Mouse (Mus musculus): ENCODE results near the gene Sox8.
A peak's percentile ranks its signal among the peaks of the same experiment; 100 is the strongest.

Sox8 gene

GRCm38 (mm10) chr17:25570648-25571452 is at the start of gene Sox8:
Gene Sox8, minus strand, starts transcription at chr17:25570686.
- DNase-seq, result peak; percentile 83

- DNase-seq, result no peak
These were observed 48.1 kb upstream of the Sox8 start for GRCm38 (mm10) chr17:25618508-25619056.

- DNase-seq, result no peak
These were observed 44.4 kb upstream of the Sox8 start for GRCm38 (mm10) chr17:25614723-25615510.

- no peak for DNase-seq
These were observed 42.8 kb upstream of the Sox8 start for GRCm38 (mm10) chr17:25613323-25613722.

GRCm38 (mm10) chr17:25612537-25612936 is 42.1 kb upstream of the Sox8 start:
- DNase-seq, result no peak

- no peak for DNase-seq
These were observed 39.7 kb upstream of the Sox8 start for GRCm38 (mm10) chr17:25610151-25610550.

GRCm38 (mm10) chr17:25609506-25609828 is 39.0 kb upstream of the Sox8 start:
- DNase-seq, result no peak

GRCm38 (mm10) chr17:25608821-25609505 is 38.5 kb upstream of the Sox8 start:
- DNase-seq, result no peak

- no peak for DNase-seq
These were observed 37.8 kb upstream of the Sox8 start for GRCm38 (mm10) chr17:25608137-25608785.

- no peak for DNase-seq
These were observed 33.7 kb upstream of the Sox8 start for GRCm38 (mm10) chr17:25604234-25604633.

GRCm38 (mm10) chr17:25602366-25602765 is 31.9 kb upstream of the Sox8 start:
- DNase-seq, result no peak

GRCm38 (mm10) chr17:25597537-25597936 is 27.1 kb upstream of the Sox8 start:
- DNase-seq, result no peak

GRCm38 (mm10) chr17:25595495-25595894 is 25.0 kb upstream of the Sox8 start:
- no peak for DNase-seq

GRCm38 (mm10) chr17:25593411-25594261 is 23.1 kb upstream of the Sox8 start:
- DNase-seq, result no peak

- no peak for DNase-seq
These were observed 21.9 kb upstream of the Sox8 start for GRCm38 (mm10) chr17:25592336-25592735.

GRCm38 (mm10) chr17:25590985-25591384 is 20.5 kb upstream of the Sox8 start:
- peak; percentile 22 to 23 for DNase-seq

GRCm38 (mm10) chr17:25590068-25590467 is 19.6 kb upstream of the Sox8 start:
- DNase-seq, result no peak

GRCm38 (mm10) chr17:25584646-25585045 is 14.2 kb upstream of the Sox8 start:
- DNase-seq, result no peak

GRCm38 (mm10) chr17:25583858-25584257 is 13.4 kb upstream of the Sox8 start:
- no peak for DNase-seq

- DNase-seq, result no peak
These were observed 12.6 kb upstream of the Sox8 start for GRCm38 (mm10) chr17:25583099-25583498.

- no peak for DNase-seq
These were observed 11.6 kb upstream of the Sox8 start for GRCm38 (mm10) chr17:25582076-25582475.
